Mouse (Mus musculus) hindbrain, embryonic 14.5 days (tissue): Measurements from ENCODE around the gene Timm13. TPM values are rescaled to one million over a fixed set of nuclear protein-coding genes. Genes with fewer than 3 reads are reported as not detected.

Experiments used
- ATAC-seq: fragments of 200-750 bp; cut with Nextera tagmentation; 2 replicates; pipeline ENCODE4 v1.8.0; 2017; ENCODE audit warnings: moderate number of reproducible peaks, mild to moderate bottlenecking, moderate TSS enrichment, moderate library complexity; ENCODE audit not compliant: low FRiP score
- DNase-seq: peaks from one replicate; pipeline ENCODE4 v3.0.0-alpha.2; 2015; ENCODE audit warnings: low spot score
- H3K27ac ChIP-seq: fragments of 300-500 bp; sonication (generic); 2 replicates; pipeline ENCODE4 v1.5.1; 2014; ENCODE audit warnings: mild to moderate bottlenecking, moderate library complexity
- H3K27me3 ChIP-seq: fragments of 300-500 bp; sonication (generic); 2 replicates; pipeline ENCODE4 v1.6.1; 2014; ENCODE audit warnings: mild to moderate bottlenecking, low read length, mixed read lengths; ENCODE audit not compliant: control insufficient read depth, insufficient read depth
- H3K36me3 ChIP-seq: fragments of 300-500 bp; sonication (generic); replicated peaks from 2 replicates; pipeline ENCODE4 v1.6.1; 2014; ENCODE audit not compliant: control insufficient read depth, insufficient read depth
- H3K4me1 ChIP-seq: fragments of 300-500 bp; sonication (generic); replicated peaks from 2 replicates; pipeline ENCODE4 v1.6.1; 2014; ENCODE audit warnings: antibody characterized with exemption, low read length, mixed read lengths; ENCODE audit not compliant: control insufficient read depth, insufficient read depth
- H3K4me2 ChIP-seq: fragments of 300-500 bp; sonication (generic); replicated peaks from 2 replicates; pipeline ENCODE4 v1.6.1; 2014; ENCODE audit warnings: mild to moderate bottlenecking, moderate library complexity
- H3K4me3 ChIP-seq: fragments of 300-500 bp; sonication (generic); replicated peaks from 2 replicates; pipeline ENCODE4 v1.5.1; 2014; ENCODE audit warnings: mild to moderate bottlenecking, low read length
- H3K9ac ChIP-seq: fragments of 300-500 bp; sonication (generic); 2 replicates; pipeline ENCODE4 v1.6.1; 2014
- H3K9me3 ChIP-seq: fragments of 300-500 bp; sonication (generic); 2 replicates; pipeline ENCODE4 v1.6.1; 2016; ENCODE audit warnings: low read length; ENCODE audit not compliant: control insufficient read depth
- WGBS: fragments of 180-500 bp; shearing (Covaris S2); extraction: QIAGEN DNeasy Blood & Tissue Kit; methylation state at CpG from one replicate; pipeline ENCODE4 v1.1.7; 2014; 5-methylcytosine and 5-hydroxymethylcytosine counted together
- polyA plus RNA-seq: library from polyadenylated mRNA; unstranded; fragments of >200 nt; fragmentation: Nextera tagmentation; extraction: Ambion mirVana; gene quantifications from 2 replicates; pipeline ENCODE4 v1.2.1, GENCODE M21; 2014

Gene Timm13
- polyA plus RNA-seq, 1 experiment from 2014 or later = 351 TPM

- no peaks in the 10 kb centered on the region for H3K27me3 ChIP-seq
- H3K4me2 ChIP-seq = peak overlapping the region; percentile 94
- H3K27ac ChIP-seq = peak overlapping the region; percentile 88
- WGBS = 18% methylated on average over 25 of the region's 25 CpGs
- peaks cover 13% of the 10 kb centered on the region for H3K4me1 ChIP-seq
- H3K36me3 ChIP-seq = peaks cover 51% of the 10 kb centered on the region
- ATAC-seq = no peak
- peak overlapping the region; percentile 82 for H3K9ac ChIP-seq
- H3K4me3 ChIP-seq = peak overlapping the region; percentile 79
- no peak for DNase-seq
- H3K9me3 ChIP-seq = no peaks in the 10 kb centered on the region
Observed at GRCm38 (mm10) chr10:80899591-80900317, 1.0 kb downstream of the Timm13 start.

- Histone ChIP-seq H3K9ac (no peak overlapping the region), H3K4me1 (peaks cover 13% of the 10 kb centered on the region), H3K4me2 (peak overlapping the region; percentile 94; the same call in 1 of the 2 replicates), H3K9me3 (no peaks in the 10 kb centered on the region), H3K36me3 (peaks cover 45% of the 10 kb centered on the region), H3K27me3 (no peaks in the 10 kb centered on the region), H3K27ac (no peak overlapping the region), H3K4me3 (no peak overlapping the region; the same call in 1 of the 2 replicates)
- 88% methylated on average over 8 of the region's 8 CpGs for WGBS
- DNase-seq (no peak), ATAC-seq (no peak)
Observed at GRCm38 (mm10) chr10:80899074-80899473, 1.7 kb downstream of the Timm13 start.

- H3K9ac ChIP-seq = 0 out of 2 replicates have a peak overlapping the region, but pooled peaks have one; percentile 4
- ATAC-seq = no peak
- no peak overlapping the region for H3K27ac ChIP-seq
- WGBS = 34% methylated on average over 41 of the region's 41 CpGs
- H3K9me3 ChIP-seq = no peaks in the 10 kb centered on the region
- peak overlapping the region; percentile 6; the same call in 1 of the 2 replicates for H3K4me2 ChIP-seq
- no peak overlapping the region for H3K4me3 ChIP-seq
- peaks cover 34% of the 10 kb centered on the region for H3K36me3 ChIP-seq
- no peak for DNase-seq
- no peaks in the 10 kb centered on the region for H3K27me3 ChIP-seq
- peaks cover 13% of the 10 kb centered on the region for H3K4me1 ChIP-seq
Observed at GRCm38 (mm10) chr10:80897861-80898510, 2.8 kb downstream of the Timm13 start.

GRCm38 (mm10) chr10:80896581-80897485 lies 3.9 kb downstream of the Timm13 start:
- ATAC-seq = no peak
- no peaks in the 10 kb centered on the region for H3K27me3 ChIP-seq
- 73% methylated on average over 24 of the region's 24 CpGs for WGBS

GRCm38 (mm10) chr10:80895697-80896096 lies 5.1 kb downstream of the Timm13 start:
- peaks cover 13% of the 10 kb centered on the region for H3K4me1 ChIP-seq
- peaks cover 17% of the 10 kb centered on the region for H3K36me3 ChIP-seq
- no peak overlapping the region for H3K27ac ChIP-seq
- H3K9ac ChIP-seq = no peak overlapping the region
- no peak overlapping the region for H3K4me3 ChIP-seq
- WGBS = 85% methylated on average over 6 of the region's 6 CpGs
- ATAC-seq (no peak), DNase-seq (no peak)
- H3K27me3 ChIP-seq = no peaks in the 10 kb centered on the region
- no peak overlapping the region for H3K4me2 ChIP-seq
- no peaks in the 10 kb centered on the region for H3K9me3 ChIP-seq

More at GRCm38 (mm10) chr10:80896581-80897485, 3.9 kb downstream of the Timm13 start:
- DNase-seq = no peak
- Histone ChIP-seq H3K4me1 (peaks cover 13% of the 10 kb centered on the region), H3K9ac (no peak overlapping the region), H3K4me2 (no peak overlapping the region), H3K9me3 (no peaks in the 10 kb centered on the region), H3K36me3 (peaks cover 22% of the 10 kb centered on the region), H3K4me3 (no peak overlapping the region), H3K27ac (no peak overlapping the region)

GRCm38 (mm10) chr10:80895100-80895499 lies 5.7 kb downstream of the Timm13 start:
- ATAC-seq (no peak), DNase-seq (no peak)
- Histone ChIP-seq H3K9me3 (no peaks in the 10 kb centered on the region), H3K27ac (no peak overlapping the region), H3K4me2 (no peak overlapping the region), H3K27me3 (no peaks in the 10 kb centered on the region), H3K4me1 (peaks cover 13% of the 10 kb centered on the region), H3K4me3 (no peak overlapping the region), H3K9ac (no peak overlapping the region), H3K36me3 (peaks cover 17% of the 10 kb centered on the region)
- 92% methylated on average over 7 of the region's 7 CpGs for WGBS

- Histone ChIP-seq H3K9ac (no peak overlapping the region), H3K36me3 (no peaks in the 10 kb centered on the region), H3K4me3 (no peak overlapping the region), H3K4me1 (no peaks in the 10 kb centered on the region), H3K27ac (no peak overlapping the region), H3K4me2 (no peak overlapping the region), H3K27me3 (no peaks in the 10 kb centered on the region), H3K9me3 (no peaks in the 10 kb centered on the region)
- no peak for DNase-seq
- whole genome bisulfite sequencing = 64% methylated on average over 11 of the region's 11 CpGs
- ATAC-seq = no peak
Observed at GRCm38 (mm10) chr10:80887181-80887580, 13.6 kb downstream of the Timm13 start.

GRCm38 (mm10) chr10:80881301-80881700 lies 19.5 kb downstream of the Timm13 start:
- DNase-seq = peak; percentile 58
- no peaks in the 10 kb centered on the region for H3K4me1 ChIP-seq
- H3K9ac ChIP-seq = no peak overlapping the region
- H3K36me3 ChIP-seq = no peaks in the 10 kb centered on the region
- H3K4me3 ChIP-seq = no peak overlapping the region
- H3K27me3 ChIP-seq = no peaks in the 10 kb centered on the region
- no peak overlapping the region for H3K4me2 ChIP-seq
- H3K9me3 ChIP-seq = no peaks in the 10 kb centered on the region
- 19% methylated on average over 10 of the region's 10 CpGs for WGBS
- H3K27ac ChIP-seq = no peak overlapping the region
- ATAC-seq = no peak

- Histone ChIP-seq H3K27ac (no peak overlapping the region), H3K4me2 (no peak overlapping the region), H3K9ac (no peak overlapping the region), H3K36me3 (no peaks in the 10 kb centered on the region), H3K27me3 (no peaks in the 10 kb centered on the region), H3K9me3 (no peaks in the 10 kb centered on the region), H3K4me3 (no peak overlapping the region), H3K4me1 (no peaks in the 10 kb centered on the region)
- 79% methylated on average over 2 of the region's 2 CpGs for WGBS
- ATAC-seq (no peak), DNase-seq (no peak)
Observed at GRCm38 (mm10) chr10:80880901-80881300, 19.9 kb downstream of the Timm13 start.
